Mouse (Mus musculus) CD4-positive, CD25-positive, alpha-beta regulatory T cell, adult 4 months (primary cell): Measurements from ENCODE around the gene Uck2. TPM values are rescaled to one million over a fixed set of nuclear protein-coding genes. Genes with fewer than 3 reads are reported as not detected.

Source experiments
- ATAC-seq: one replicate; pipeline ENCODE4 v1.8.0; 2017
- polyA plus RNA-seq, 2 experiments: library from polyadenylated mRNA; unstranded; fragments of 100-300 nt; shearing (Covaris generic); gene quantifications; one replicate each; pipeline ENCODE4 v1.2.1; 2017

Uck2 gene
- polyA plus RNA-seq, 2 experiments from 2014 or later = 24.0 to 35.0 TPM

GRCm38 (mm10) chr1:167283441-167284257, 1.5 kb downstream of the Uck2 start:
- peak; percentile 30 for ATAC-seq

- ATAC-seq = no peak
Measured at GRCm38 (mm10) chr1:167282768-167283167, 2.4 kb downstream of the Uck2 start.

- no peak for ATAC-seq
Measured at GRCm38 (mm10) chr1:167282112-167282511, 3.0 kb downstream of the Uck2 start.

- ATAC-seq = peak; percentile 23
Measured at GRCm38 (mm10) chr1:167280061-167280460, 5.1 kb downstream of the Uck2 start.

GRCm38 (mm10) chr1:167279160-167279715, 5.9 kb downstream of the Uck2 start:
- ATAC-seq = no peak

- ATAC-seq = no peak
Measured at GRCm38 (mm10) chr1:167278395-167278794, 6.7 kb downstream of the Uck2 start.

- peak; percentile 20 for ATAC-seq
Measured at GRCm38 (mm10) chr1:167274646-167275390, 10.3 kb downstream of the Uck2 start.

- ATAC-seq = peak; percentile 35
Measured at GRCm38 (mm10) chr1:167273380-167274163, 11.5 kb downstream of the Uck2 start.

- ATAC-seq = no peak
Measured at GRCm38 (mm10) chr1:167271841-167272240, 13.3 kb downstream of the Uck2 start.

- ATAC-seq = no peak
Measured at GRCm38 (mm10) chr1:167271304-167271703, 13.8 kb downstream of the Uck2 start.

GRCm38 (mm10) chr1:167270342-167271111, 14.6 kb downstream of the Uck2 start:
- peak; percentile 56 for ATAC-seq

- ATAC-seq = peak; percentile 13
Measured at GRCm38 (mm10) chr1:167269856-167270270, 15.3 kb downstream of the Uck2 start.

- peak; percentile 37 for ATAC-seq
Measured at GRCm38 (mm10) chr1:167269350-167269811, 15.7 kb downstream of the Uck2 start.

GRCm38 (mm10) chr1:167268360-167269063, 16.6 kb downstream of the Uck2 start:
- ATAC-seq = no peak

GRCm38 (mm10) chr1:167266720-167267119, 18.4 kb downstream of the Uck2 start:
- no peak for ATAC-seq

GRCm38 (mm10) chr1:167265366-167265765, 19.8 kb downstream of the Uck2 start:
- ATAC-seq = no peak

GRCm38 (mm10) chr1:167262489-167263041, 22.6 kb downstream of the Uck2 start:
- ATAC-seq = no peak

GRCm38 (mm10) chr1:167261750-167262149, 23.4 kb downstream of the Uck2 start:
- ATAC-seq = no peak

- ATAC-seq = no peak
Measured at GRCm38 (mm10) chr1:167259702-167260101, 25.4 kb downstream of the Uck2 start.

- no peak for ATAC-seq
Measured at GRCm38 (mm10) chr1:167256724-167257302, 28.3 kb downstream of the Uck2 start.
